Mouse (Mus musculus) brown adipose tissue, adult 24 weeks (tissue): ENCODE results near the gene Wdr27. TPM values are rescaled to one million over a fixed set of nuclear protein-coding genes. Genes with fewer than 3 reads are reported as not detected.
"Not testable (repeated sequence)": the region's sequence is repeated elsewhere in the genome, so short reads cannot be mapped to it uniquely, and the experiment has no call there.

Experiments used
- H3K27ac ChIP-seq: fragments of 200-500 bp; replicated peaks from 2 replicates; pipeline ENCODE4 v1.5.1; 2012; ENCODE audit warnings: low read depth, mild to moderate bottlenecking, low read length
- H3K4me1 ChIP-seq: fragments of 200-500 bp; 2 replicates; pipeline ENCODE4 v1.6.1; 2012; ENCODE audit warnings: low read length, mixed read lengths; ENCODE audit not compliant: control insufficient read depth, insufficient read depth, insufficient read length
- H3K4me3 ChIP-seq: fragments of 200-500 bp; 2 replicates; pipeline ENCODE4 v1.5.1; 2012; ENCODE audit warnings: low read depth, mild to moderate bottlenecking, low read length, moderate library complexity; ENCODE audit not compliant: insufficient read depth
- polyA plus RNA-seq: library from polyadenylated mRNA; stranded (reverse); fragments of >200 nt; gene quantifications from 2 replicates; pipeline ENCODE4 v1.2.4, GENCODE M21; 2012; ENCODE audit not compliant: missing spikeins, insufficient read depth, insufficient read length

Gene Wdr27
- polyA plus RNA-seq, 1 experiment: 2.7 TPM

GRCm38 (mm10) chr17:14907136-14907535 is 35.8 kb downstream of the Wdr27 start:
- Histone ChIP-seq H3K27ac (no peak overlapping the region), H3K4me1 (no peaks in the 10 kb centered on the region), H3K4me3 (no peak overlapping the region)

DNA sequence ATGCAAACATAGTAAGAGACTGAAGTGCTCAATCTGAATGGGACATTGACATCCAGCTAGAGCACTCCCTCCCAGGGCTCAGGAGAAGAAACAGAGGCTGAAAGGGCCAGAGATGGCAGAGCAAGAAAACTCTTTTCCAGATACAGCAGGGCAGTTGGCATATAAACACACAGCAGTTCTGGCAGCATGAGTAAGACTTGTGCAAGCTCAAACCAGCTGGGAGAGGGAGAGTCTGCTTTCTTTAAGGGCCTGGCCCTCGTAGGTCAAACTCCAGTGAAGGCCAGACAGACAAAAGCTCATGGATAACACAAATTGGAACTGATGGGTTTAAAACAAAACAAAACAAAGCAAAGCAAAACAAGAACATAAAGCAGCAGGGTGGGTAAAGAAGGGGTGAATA is 36.3 kb downstream of the Wdr27 start:
- no peaks in the 10 kb centered on the region for H3K4me1 ChIP-seq
- H3K27ac ChIP-seq: no peak overlapping the region
- no peak overlapping the region for H3K4me3 ChIP-seq

DNA sequence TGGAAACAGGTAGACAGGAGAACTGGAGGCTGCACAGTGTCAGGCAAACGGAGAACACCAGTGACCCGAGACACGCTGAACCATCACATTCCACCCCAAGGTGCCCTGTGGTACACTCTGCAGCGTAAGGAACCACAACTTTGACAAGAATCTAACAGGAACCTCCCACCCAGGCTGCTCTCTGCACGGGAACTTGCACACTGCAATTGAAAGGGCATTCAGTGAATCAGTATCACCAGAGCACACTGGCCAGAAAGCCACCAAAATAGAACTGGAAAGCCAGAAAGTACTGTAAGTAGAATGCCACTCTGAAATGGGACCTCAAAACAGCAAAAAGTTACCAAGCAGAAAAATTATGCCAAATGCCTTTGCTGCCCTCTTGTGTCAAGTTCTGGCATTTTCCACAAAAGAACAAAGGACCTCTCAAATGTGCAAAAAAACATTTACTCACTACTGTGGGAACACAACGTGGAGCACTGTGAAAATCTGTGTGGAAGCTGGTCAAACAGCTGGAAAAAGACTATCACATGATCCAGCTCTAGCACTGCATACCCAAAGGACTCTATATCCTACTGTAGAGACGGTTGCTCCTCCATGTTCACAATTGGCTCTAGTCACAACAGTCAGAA is 38.2 kb downstream of the Wdr27 start:
- H3K4me1 ChIP-seq: no peaks in the 10 kb centered on the region
- no peak overlapping the region for H3K27ac ChIP-seq

DNA sequence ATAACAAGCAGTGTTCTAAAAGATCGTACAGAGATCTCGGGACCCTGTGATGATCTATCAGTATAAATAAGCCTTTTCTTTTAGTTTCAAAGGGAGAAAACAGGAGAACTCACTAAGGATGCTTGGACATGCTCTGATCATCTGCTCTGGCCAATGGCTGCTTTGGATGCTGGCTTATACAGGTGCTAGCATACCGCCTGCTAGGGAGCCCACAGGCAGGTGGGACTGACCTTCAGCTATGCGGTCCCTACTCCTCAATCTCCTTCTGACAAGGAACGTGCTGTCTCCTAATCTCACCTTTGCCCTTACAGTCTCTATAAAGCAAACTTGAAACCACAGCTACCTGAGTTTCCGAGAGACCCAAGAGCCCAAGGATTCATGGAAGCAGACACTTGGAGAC is 38.8 kb downstream of the Wdr27 start:
- no peak overlapping the region for H3K4me3 ChIP-seq
- H3K4me1 ChIP-seq: no peaks in the 10 kb centered on the region
- H3K27ac ChIP-seq: no peak overlapping the region

More for the DNA sequence above, 38.2 kb downstream of the Wdr27 start:
- H3K4me3 ChIP-seq: no peak overlapping the region

GRCm38 (mm10) chr17:14903212-14903611 is 39.7 kb downstream of the Wdr27 start:
- Histone ChIP-seq H3K27ac (no peak overlapping the region), H3K4me1 (no peaks in the 10 kb centered on the region), H3K4me3 (no peak overlapping the region)

GRCm38 (mm10) chr17:14898972-14899371 is 44.0 kb downstream of the Wdr27 start:
- no peaks in the 10 kb centered on the region for H3K4me1 ChIP-seq
- no peak overlapping the region for H3K4me3 ChIP-seq
- no peak overlapping the region for H3K27ac ChIP-seq

GRCm38 (mm10) chr17:14895058-14895457 is 47.9 kb downstream of the Wdr27 start:
- H3K27ac ChIP-seq, H3K4me3 ChIP-seq, H3K4me1 ChIP-seq: not testable (repeated sequence)

GRCm38 (mm10) chr17:14886933-14887332 is 56.0 kb downstream of the Wdr27 start:
- H3K4me1 ChIP-seq: no peaks in the 10 kb centered on the region

DNA sequence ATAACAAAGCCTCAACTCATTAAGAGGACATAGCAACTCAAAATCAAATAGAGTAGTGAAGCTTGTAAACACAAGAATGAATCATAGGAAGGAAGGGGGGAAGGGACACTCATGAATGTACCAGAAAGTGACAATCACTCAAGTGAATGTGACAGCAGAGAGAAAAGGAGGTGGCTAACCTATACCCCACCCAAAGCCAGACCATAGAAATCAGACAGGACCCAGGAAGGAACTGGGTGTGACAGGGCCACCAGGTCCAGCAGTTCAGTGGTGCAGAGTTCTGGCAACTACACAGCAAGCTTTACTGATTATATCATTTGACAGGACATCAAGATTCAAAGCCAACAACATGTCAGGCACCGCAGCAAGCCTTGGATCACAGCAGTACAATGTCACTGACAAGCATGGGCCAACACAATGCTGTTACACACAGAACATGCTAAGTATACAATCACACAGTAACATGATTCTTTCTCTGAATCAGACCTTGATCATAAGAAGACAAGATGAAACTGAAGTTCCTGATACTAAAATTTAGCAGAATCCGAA is 68.2 kb downstream of the Wdr27 start:
- Histone ChIP-seq H3K27ac (no peak overlapping the region), H3K4me3 (no peak overlapping the region), H3K4me1 (peaks cover 2% of the 10 kb centered on the region; the same call in 1 of the 2 replicates)

More at GRCm38 (mm10) chr17:14886933-14887332, 56.0 kb downstream of the Wdr27 start:
- H3K27ac ChIP-seq: no peak overlapping the region
- no peak overlapping the region for H3K4me3 ChIP-seq

DNA sequence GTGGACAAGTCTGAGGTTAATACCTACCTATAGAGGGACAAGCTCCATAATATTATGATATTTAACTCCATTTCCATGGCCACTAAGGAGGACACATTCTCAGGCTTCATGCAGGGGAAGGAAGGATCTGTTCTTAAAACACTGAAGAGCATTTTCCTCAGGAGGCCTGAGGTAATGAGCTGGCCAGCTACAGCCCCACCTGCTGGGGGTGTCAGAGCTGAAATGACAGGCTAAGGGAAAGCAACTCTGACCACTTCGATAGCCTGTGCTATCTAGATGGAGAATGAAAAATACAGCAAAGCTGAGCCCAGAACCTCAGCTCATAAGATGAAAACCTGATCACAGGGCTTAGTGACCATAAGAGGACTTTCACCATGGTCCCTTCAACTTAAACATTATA is 82.7 kb downstream of the Wdr27 start:
- no peaks in the 10 kb centered on the region for H3K4me1 ChIP-seq
- H3K27ac ChIP-seq: no peak overlapping the region
- H3K4me3 ChIP-seq: no peak overlapping the region

- Histone ChIP-seq H3K4me3 (no peak overlapping the region), H3K27ac (no peak overlapping the region), H3K4me1 (no peaks in the 10 kb centered on the region)
These were observed 95.2 kb downstream of the Wdr27 start for GRCm38 (mm10) chr17:14847709-14848108.

DNA sequence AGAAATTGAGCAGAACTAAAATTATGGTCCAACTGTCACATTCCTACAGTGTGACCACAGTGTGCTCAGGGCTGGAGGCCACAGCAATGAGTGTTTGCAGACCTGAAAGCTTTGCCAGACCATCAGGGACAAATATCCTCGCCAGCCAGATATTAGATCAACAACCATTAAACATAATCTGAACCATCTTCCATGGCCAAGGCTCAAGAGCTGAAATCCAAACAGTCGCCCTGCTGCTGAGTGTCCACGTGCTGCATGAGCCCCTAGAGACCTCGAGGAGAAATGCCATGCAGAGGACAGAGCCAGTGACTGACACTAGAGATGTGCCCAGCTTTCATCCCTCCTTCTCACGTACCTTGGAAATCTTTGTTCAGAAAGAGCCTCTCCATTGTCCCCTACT is 96.1 kb downstream of the Wdr27 start:
- Histone ChIP-seq H3K4me3 (no peak overlapping the region), H3K27ac (no peak overlapping the region), H3K4me1 (no peaks in the 10 kb centered on the region)

GRCm38 (mm10) chr17:14826715-14827295 is 116.2 kb downstream of the Wdr27 start:
- Histone ChIP-seq H3K27ac (no peak overlapping the region), H3K4me3 (no peak overlapping the region), H3K4me1 (peaks cover 7% of the 10 kb centered on the region)

DNA sequence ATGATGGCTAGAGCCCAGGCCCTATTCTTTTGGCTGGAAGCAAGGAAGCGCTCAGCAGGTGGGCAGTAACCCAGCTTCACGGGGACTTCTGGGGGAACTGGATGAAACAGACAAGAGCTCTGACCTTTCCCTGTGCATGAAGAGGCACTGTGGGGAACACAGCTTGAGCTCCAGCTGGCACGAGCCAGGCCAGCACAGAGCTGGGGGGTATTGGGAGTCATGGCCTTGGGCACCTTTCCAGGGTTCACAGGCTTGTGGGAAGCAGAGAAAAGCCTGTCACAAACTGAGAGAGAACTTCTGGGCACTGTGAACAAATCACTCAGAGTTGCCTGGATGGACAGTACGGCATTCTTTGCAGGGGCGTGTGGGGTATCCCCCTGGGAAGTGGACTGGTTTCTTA is 118.0 kb downstream of the Wdr27 start:
- no peak overlapping the region for H3K27ac ChIP-seq
- no peak overlapping the region for H3K4me3 ChIP-seq

DNA sequence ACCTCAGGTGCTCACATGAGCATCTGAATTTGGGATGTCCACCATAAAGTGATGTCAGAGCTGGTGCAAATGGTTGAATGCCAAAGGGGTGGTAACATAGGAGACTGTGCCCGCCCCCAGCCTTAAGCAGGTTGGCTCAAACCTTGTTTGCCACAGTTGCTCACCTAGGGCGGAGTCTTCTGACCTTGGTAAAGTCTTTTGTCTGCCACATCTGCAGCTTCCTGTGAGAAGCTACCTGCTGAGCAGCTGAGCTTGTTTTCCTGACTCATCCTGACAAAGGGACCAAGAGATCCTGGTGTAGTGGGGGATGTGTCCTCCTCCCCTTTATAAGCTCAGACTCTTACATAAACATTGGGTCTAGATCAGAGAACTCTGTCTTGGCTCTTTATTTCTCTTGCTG is 125.0 kb downstream of the Wdr27 start:
- H3K27ac ChIP-seq: no peak overlapping the region
- H3K4me1 ChIP-seq: no peaks in the 10 kb centered on the region; the same call in 1 of the 2 replicates
- no peak overlapping the region for H3K4me3 ChIP-seq

More for the DNA sequence above, 118.0 kb downstream of the Wdr27 start:
- peaks cover 7% of the 10 kb centered on the region for H3K4me1 ChIP-seq

DNA sequence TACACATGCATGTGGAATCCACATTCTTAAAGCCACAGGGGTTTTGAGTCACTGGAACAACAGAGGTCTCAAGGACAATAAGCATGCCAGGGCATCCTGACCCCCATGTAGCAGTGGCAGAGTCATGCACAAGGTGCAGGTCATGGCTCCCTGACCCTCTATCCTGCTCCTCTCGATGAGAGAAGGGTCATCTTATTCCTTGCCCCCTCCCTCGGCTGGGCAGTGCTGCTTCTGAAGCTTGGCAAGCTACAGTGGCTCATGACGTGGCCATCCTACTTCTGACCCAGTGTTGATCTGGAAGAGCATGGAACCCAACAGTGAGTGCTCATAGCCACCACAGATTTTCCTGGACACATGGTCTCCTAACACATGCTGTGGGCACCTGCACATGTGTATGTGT is 126.9 kb downstream of the Wdr27 start:
- H3K4me3 ChIP-seq: no peak overlapping the region
- no peaks in the 10 kb centered on the region; the same call in 1 of the 2 replicates for H3K4me1 ChIP-seq
- H3K27ac ChIP-seq: no peak overlapping the region
